Mouse (Mus musculus) liver, embryonic 12.5 days (tissue): ENCODE data around the gene Mknk1. TPM values are rescaled to one million over a fixed set of nuclear protein-coding genes. Genes with fewer than 3 reads are reported as not detected.
A peak's percentile ranks its signal among the peaks of the same experiment; 100 is the strongest.

Experiments
- ATAC-seq: fragments of 200-750 bp; cut with Nextera tagmentation; 2 replicates; pipeline ENCODE4 v1.8.0; 2017; ENCODE audit warnings: moderate number of reproducible peaks, mild to moderate bottlenecking, moderate library complexity
- H3K27ac ChIP-seq: fragments of 300-500 bp; sonication (generic); 2 replicates; pipeline ENCODE4 v1.5.1; 2016; ENCODE audit warnings: mild to moderate bottlenecking
- H3K27me3 ChIP-seq: fragments of 300-500 bp; sonication (generic); replicated peaks from 2 replicates; pipeline ENCODE4 v1.6.1; 2016; ENCODE audit warnings: mild to moderate bottlenecking, moderate library complexity
- H3K36me3 ChIP-seq: fragments of 300-500 bp; sonication (generic); 2 replicates; pipeline ENCODE4 v1.6.1; 2016; ENCODE audit warnings: mild to moderate bottlenecking, moderate library complexity
- H3K4me1 ChIP-seq: fragments of 300-500 bp; sonication (generic); 2 replicates; pipeline ENCODE4 v1.6.1; 2016
- H3K4me2 ChIP-seq: fragments of 300-500 bp; sonication (generic); 2 replicates; pipeline ENCODE4 v1.6.1; 2016; ENCODE audit warnings: mild to moderate bottlenecking, moderate library complexity
- H3K4me3 ChIP-seq: fragments of 300-500 bp; sonication (generic); 2 replicates; pipeline ENCODE4 v1.5.1; 2016; ENCODE audit warnings: mild to moderate bottlenecking, moderate library complexity
- H3K9ac ChIP-seq: fragments of 300-500 bp; sonication (generic); 2 replicates; pipeline ENCODE4 v1.6.1; 2016; ENCODE audit warnings: mild to moderate bottlenecking, moderate library complexity
- H3K9me3 ChIP-seq: fragments of 300-500 bp; sonication (generic); replicated peaks from 2 replicates; pipeline ENCODE4 v1.6.1; 2016; ENCODE audit warnings: mild to moderate bottlenecking, moderate library complexity
- WGBS: fragments of 180-500 bp; shearing (Covaris S2); methylation state at CpG from one replicate; pipeline ENCODE4 v1.1.7; 2016; ENCODE audit not compliant: insufficient replicate concordance; 5-methylcytosine and 5-hydroxymethylcytosine counted together
- polyA plus RNA-seq: library from polyadenylated mRNA; unstranded; fragments of >200 nt; fragmentation: Nextera tagmentation; extraction: Ambion mirVana; gene quantifications from 2 replicates; pipeline ENCODE4 v1.2.1, GENCODE M21; 2016

Gene Mknk1
- 45.2 and 47.2 TPM in 2 replicates for polyA plus RNA-seq

DNA sequence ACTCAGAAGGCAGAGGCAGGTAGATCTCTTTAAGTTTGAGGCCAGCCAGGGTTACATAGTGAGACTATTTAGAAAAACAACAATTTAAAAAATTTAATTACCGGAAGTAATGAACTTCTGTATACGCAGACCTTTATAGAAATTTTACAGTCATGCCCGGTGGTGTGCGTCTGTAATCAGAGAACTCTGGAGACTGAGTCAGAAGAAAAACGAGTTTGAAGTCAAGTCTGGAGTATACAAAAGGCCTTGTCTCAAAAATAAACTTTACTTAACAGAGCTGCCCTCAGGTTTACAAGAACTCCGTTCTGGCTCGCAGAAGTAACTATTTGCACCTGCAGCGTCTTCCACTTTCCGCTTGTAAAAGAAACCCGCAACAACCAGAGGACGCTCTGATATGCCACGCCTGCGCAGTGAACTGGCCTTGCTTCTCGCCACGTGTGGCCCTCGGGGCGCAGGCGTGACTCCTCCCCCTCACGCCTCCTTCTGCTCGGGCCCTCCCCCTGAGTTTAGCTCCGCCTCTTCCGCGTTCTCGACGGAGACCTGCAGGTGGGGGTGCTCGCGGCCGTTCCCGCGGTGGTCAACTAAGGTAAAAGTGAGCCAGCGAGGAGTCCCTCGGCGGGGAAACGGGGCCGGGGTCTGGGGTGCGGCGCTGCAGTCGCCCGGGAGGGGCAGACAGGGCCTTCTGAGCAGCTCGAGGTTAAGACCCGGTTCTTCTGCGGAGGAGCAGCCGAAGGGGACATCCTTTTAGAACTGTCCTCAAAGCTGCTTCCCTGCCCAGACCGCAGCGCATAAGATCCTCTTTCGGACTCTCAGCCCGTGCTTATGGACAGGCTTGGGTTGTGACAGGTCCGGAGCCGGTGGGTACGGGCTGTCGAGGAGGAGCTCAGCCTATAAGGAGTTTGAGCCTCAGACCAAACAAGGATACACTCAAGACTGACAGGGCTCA lies at the start of gene Mknk1:
Mknk1 (plus strand) TSS at position 503 of the 946 bp plus-strand sequence.
- Histone ChIP-seq H3K36me3 (peaks cover 45% of the 10 kb centered on the region), H3K27ac (peak within 1 kb of the TSS; percentile 84), H3K9ac (peak within 1 kb of the TSS; percentile 95), H3K9me3 (no peaks in the 10 kb centered on the region), H3K27me3 (no peaks in the 10 kb centered on the region), H3K4me3 (peak within 1 kb of the TSS; percentile 96), H3K4me2 (peak within 1 kb of the TSS; percentile 80), H3K4me1 (peaks cover 72% of the 10 kb centered on the region)
- 1% methylated on average over 51 of the region's 51 CpGs for WGBS
- ATAC-seq: peak; percentile 93

DNA sequence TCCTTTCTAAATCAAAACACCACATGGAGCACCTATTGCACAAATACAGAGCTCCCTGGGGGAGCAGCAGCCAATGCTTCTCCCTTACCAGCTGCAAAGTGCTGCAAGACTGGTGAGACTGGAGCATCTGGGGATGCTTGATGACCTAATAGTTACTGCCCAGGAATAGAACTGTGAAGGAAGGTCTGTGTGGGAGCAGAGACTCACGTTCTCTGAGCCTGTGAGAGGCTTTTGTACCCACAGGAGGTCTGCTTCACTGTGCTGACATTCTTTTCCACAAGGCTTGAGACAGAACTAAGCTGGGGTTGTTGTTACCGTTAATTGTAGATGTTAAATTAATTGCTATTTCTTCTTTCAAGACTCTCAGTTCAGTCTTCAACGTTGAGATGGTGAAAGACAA lies 48.1 kb upstream of the Mknk1 start:
- H3K9me3 ChIP-seq: no peaks in the 10 kb centered on the region
- no peak overlapping the region for H3K27ac ChIP-seq
- H3K4me2 ChIP-seq: no peak overlapping the region
- H3K4me3 ChIP-seq: no peak overlapping the region
- no peak for ATAC-seq
- no peaks in the 10 kb centered on the region for H3K27me3 ChIP-seq
- 87% methylated on average over 3 of the region's 3 CpGs for WGBS
- H3K9ac ChIP-seq: no peak overlapping the region
- peaks cover 70% of the 10 kb centered on the region for H3K36me3 ChIP-seq
- peaks cover 6% of the 10 kb centered on the region for H3K4me1 ChIP-seq

DNA sequence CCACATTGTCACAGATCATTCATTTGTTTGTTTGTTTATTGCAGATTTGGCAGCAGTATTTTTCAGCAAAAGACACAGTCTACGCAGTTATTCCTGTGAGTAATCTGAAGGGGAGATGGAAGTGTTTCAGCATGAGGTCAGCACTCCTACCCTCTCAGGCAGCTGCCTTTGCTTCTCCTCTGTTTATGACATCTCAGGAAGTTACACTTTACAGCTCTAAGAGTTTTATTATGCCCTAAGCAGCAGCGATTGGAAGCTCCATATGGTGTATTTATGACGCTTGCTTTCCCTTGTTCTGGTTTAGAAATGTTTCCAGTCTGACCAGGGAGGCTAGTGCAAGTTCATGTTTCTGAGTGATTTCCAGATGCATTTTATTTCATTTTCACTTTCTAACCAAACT lies 43.6 kb upstream of the Mknk1 start:
- Histone ChIP-seq H3K27me3 (no peaks in the 10 kb centered on the region), H3K4me3 (no peak overlapping the region), H3K9me3 (no peaks in the 10 kb centered on the region), H3K4me1 (no peaks in the 10 kb centered on the region), H3K36me3 (peaks cover 83% of the 10 kb centered on the region), H3K27ac (no peak overlapping the region), H3K4me2 (no peak overlapping the region), H3K9ac (no peak overlapping the region)
- no peak for ATAC-seq
- WGBS: 84% methylated on average over 3 of the region's 3 CpGs

DNA sequence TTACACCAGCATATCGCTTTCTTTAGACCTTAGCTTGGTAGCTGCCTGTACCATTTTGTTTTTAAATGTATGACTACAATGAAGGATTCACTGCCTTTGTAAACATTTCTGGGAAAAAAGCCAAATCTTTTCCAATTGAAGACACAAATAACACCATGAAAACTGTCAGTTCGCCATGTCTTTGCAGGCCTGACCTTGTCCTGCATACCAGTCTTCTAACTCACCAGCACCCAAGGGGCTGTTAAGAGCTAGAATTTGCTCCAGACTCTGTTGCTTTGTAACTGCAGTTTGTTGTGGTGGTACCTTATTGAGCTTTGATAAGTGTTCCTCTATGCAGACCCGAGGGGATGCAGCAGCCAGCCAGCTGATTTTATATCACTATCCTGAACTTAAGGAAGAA lies 39.0 kb upstream of the Mknk1 start:
- H3K27ac ChIP-seq: no peak overlapping the region
- no peak overlapping the region for H3K9ac ChIP-seq
- no peaks in the 10 kb centered on the region for H3K9me3 ChIP-seq
- WGBS: 68% methylated on average over 3 of the region's 3 CpGs
- H3K4me1 ChIP-seq: no peaks in the 10 kb centered on the region
- H3K27me3 ChIP-seq: no peaks in the 10 kb centered on the region
- H3K4me2 ChIP-seq: no peak overlapping the region
- no peak for ATAC-seq
- H3K36me3 ChIP-seq: peaks cover 69% of the 10 kb centered on the region
- no peak overlapping the region for H3K4me3 ChIP-seq

DNA sequence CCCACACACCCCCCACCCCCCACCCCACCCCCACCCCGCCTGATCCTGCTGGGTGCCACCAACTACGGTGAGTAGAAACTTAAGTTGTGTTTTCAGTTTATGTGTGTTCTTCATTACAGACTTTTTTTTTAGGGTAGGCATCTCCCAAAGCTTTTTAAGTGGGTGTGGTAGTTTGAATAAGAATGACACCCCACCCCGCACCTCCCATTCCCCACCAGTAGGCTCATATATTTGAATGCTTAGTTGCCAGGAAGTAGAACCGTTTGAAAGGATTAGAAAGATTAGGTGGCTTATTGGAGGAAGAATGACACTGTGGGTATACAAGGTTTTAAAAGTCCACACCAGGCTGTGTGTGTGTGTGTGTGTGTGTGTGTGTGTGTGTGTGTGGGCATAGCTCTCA lies 26.7 kb upstream of the Mknk1 start:
- H3K4me2 ChIP-seq: no peak overlapping the region
- H3K27me3 ChIP-seq: no peaks in the 10 kb centered on the region
- WGBS: 83% methylated on average over 4 of the region's 4 CpGs
- peaks cover 52% of the 10 kb centered on the region for H3K36me3 ChIP-seq
- no peak for ATAC-seq
- no peak overlapping the region for H3K9ac ChIP-seq
- no peaks in the 10 kb centered on the region for H3K9me3 ChIP-seq
- no peak overlapping the region for H3K27ac ChIP-seq
- H3K4me3 ChIP-seq: no peak overlapping the region
- no peaks in the 10 kb centered on the region for H3K4me1 ChIP-seq

DNA sequence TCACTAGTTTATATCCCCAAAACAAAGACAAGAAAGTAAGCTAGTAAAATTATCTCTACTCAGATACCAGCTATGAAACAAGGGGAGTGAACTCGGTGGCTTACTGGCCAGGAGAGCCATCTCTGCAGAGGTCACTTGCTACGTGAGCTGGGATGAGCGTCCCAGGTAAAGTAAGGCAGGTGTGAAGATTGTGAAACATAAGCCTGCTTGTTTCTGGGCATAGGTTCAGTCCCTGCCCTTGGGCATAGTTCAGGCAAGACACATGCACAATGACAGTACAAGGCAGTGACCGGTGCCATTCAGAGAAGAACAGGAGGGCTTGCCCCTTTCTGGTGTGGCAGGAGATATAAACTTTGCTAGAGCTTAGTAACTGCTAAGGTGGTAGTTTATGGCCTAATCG lies 23.4 kb upstream of the Mknk1 start:
- WGBS: 79% methylated on average over 5 of the region's 5 CpGs
- H3K4me3 ChIP-seq: no peak overlapping the region
- H3K4me1 ChIP-seq: 0 out of 2 replicates have a peak, but pooled peaks cover 3% of the 10 kb centered on the region
- no peak overlapping the region for H3K27ac ChIP-seq
- H3K27me3 ChIP-seq: no peaks in the 10 kb centered on the region
- no peak overlapping the region for H3K9ac ChIP-seq
- H3K36me3 ChIP-seq: peaks cover 46% of the 10 kb centered on the region
- no peak overlapping the region for H3K4me2 ChIP-seq
- no peaks in the 10 kb centered on the region for H3K9me3 ChIP-seq
- no peak for ATAC-seq

DNA sequence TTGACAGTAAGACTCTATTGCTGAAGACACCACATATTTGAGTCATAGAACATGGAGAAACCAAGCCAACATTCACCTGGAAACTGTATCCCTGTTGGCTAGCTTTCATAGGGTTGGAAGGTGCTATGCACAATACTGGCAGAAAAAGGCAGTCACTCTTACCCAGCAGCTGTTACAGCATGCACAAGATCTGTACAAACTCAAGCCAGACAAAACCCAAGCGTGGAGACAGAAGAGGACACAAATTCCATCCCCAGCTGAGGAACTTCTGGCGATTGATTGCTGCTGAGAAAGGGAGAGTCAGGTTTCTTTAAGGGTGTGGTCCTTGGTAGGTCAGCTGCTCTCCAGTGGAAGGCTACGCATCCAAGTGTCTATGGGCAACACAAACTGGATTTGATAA lies 18.8 kb upstream of the Mknk1 start:
- 55% methylated on average over 3 of the region's 3 CpGs for WGBS
- H3K9ac ChIP-seq: no peak overlapping the region
- H3K27ac ChIP-seq: no peak overlapping the region
- peaks cover 13% of the 10 kb centered on the region; the same call in 1 of the 2 replicates for H3K36me3 ChIP-seq
- no peak overlapping the region for H3K4me2 ChIP-seq
- no peak for ATAC-seq
- H3K9me3 ChIP-seq: no peaks in the 10 kb centered on the region
- H3K4me3 ChIP-seq: no peak overlapping the region
- peaks cover 43% of the 10 kb centered on the region for H3K4me1 ChIP-seq
- H3K27me3 ChIP-seq: no peaks in the 10 kb centered on the region

DNA sequence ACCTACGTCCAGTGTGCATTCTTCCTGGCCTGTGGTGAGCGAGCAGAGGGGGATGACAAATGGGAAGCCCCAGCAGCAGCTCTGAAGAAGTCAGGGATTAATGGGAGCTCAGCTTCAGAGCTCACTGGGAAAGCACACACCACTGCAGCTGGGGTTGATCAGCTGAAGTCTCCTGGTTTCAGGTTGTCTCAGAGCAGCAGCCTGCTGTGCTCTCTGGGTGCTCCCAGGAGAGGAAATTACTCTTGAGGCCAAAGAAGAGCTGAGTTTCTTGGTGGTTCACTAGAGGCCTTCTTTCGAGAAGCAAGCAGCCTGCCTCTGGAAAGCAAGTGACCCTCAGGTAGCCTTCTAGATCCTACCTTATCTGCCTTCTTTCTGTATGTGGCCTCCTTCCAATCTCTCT lies 18.1 kb upstream of the Mknk1 start:
- Histone ChIP-seq H3K27me3 (no peaks in the 10 kb centered on the region), H3K4me2 (no peak overlapping the region), H3K9ac (no peak overlapping the region), H3K9me3 (no peaks in the 10 kb centered on the region), H3K4me3 (no peak overlapping the region), H3K4me1 (peaks cover 50% of the 10 kb centered on the region), H3K36me3 (peaks cover 6% of the 10 kb centered on the region; the same call in 1 of the 2 replicates), H3K27ac (no peak overlapping the region)
- 63% methylated on average over 3 of the region's 3 CpGs for WGBS
- ATAC-seq: no peak

DNA sequence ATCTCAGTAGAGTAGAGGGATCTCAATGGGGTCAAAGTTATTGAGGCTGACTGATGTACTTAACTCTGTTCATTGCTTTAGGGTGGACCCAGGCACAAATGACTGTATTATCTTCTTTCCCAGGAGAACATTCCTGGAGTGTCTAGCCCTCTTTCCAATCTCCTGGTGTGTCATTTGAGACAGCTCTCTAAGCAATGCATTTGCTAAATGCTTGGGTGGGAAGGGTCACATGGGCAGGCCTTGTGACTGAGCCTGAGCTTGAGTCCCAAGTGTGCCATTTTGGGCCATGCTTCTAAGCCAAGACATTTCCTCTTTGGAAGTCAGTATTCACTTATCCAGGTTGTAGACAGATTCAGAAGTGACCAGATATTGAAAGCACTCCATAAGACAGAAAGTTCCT lies 17.6 kb upstream of the Mknk1 start:
- H3K4me1 ChIP-seq: peaks cover 54% of the 10 kb centered on the region
- H3K4me3 ChIP-seq: no peak overlapping the region
- H3K4me2 ChIP-seq: no peak overlapping the region
- no peaks in the 10 kb centered on the region for H3K9me3 ChIP-seq
- no peak for ATAC-seq
- H3K27me3 ChIP-seq: no peaks in the 10 kb centered on the region
- no peak overlapping the region for H3K9ac ChIP-seq
- peaks cover under 1% of the 10 kb centered on the region; the same call in 1 of the 2 replicates for H3K36me3 ChIP-seq
- no peak overlapping the region for H3K27ac ChIP-seq

DNA sequence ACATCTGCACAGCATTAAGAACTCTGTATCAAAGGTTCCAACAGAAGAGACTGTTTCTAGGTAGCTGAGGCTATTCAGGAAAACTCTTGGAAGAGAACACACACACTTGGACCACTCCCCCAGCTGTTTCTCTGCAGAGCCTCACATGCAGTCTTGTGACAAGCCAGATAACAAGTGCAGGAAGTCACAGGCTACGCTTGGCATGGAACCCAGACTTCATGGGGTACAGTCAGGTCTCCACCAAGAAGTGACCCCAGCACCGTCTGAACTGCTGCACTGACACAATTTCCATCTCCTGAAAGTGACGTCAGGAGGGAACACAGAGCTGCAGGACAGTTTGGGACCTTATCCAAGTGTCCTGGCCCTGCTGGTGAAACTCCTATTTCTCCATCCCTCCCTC lies 17.1 kb upstream of the Mknk1 start:
- H3K4me1 ChIP-seq: peaks cover 57% of the 10 kb centered on the region
- H3K36me3 ChIP-seq: no peaks in the 10 kb centered on the region; the same call in 1 of the 2 replicates
- no peak overlapping the region for H3K4me3 ChIP-seq
- no peaks in the 10 kb centered on the region for H3K9me3 ChIP-seq
- no peak overlapping the region for H3K27ac ChIP-seq
- no peaks in the 10 kb centered on the region for H3K27me3 ChIP-seq
- 35% methylated on average over 3 of the region's 3 CpGs for WGBS
- no peak overlapping the region for H3K4me2 ChIP-seq
- ATAC-seq: no peak
- no peak overlapping the region for H3K9ac ChIP-seq

DNA sequence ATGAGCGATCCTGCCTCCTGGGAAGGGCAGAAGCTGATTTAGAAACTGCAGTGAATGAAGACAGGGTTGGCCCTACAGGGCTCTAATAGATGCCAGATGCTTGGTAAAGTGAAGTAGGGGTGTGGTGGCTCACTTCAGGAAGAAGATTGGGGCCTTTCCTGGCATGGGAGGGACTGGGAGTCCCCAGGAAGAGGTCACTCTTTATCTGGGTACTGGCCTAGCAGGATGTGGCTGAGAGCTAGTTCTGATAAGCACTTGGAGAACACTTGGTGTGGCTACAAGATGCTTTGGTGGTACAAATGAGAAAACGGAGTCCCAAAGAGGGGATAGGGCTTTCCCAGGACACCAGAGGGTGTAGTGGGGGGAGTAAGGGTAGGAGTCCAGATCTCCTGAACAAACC lies 14.8 kb upstream of the Mknk1 start:
- H3K27ac ChIP-seq: peak overlapping the region; percentile 66

DNA sequence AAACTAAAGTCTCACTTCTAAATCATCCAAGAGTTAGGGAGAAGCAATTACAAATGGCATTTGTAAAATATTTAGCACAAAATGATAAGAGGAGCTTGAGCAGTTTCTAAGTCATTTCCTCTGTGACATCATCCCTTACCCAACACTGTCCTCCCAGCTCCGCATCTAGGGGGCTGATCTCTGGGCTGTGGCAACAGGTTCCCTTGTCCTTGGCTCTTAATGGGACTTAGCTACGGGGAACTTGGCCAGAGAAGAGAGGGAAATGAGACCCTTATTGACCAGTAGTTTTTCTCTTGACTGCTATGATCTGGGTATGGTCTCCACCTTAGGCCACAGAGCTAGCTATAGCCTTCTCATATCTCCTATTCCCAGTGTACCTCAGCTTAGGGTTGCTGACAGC lies 13.7 kb upstream of the Mknk1 start:
- H3K27me3 ChIP-seq: no peaks in the 10 kb centered on the region
- no peak overlapping the region for H3K9ac ChIP-seq
- 23% methylated on average over 2 of the region's 2 CpGs for WGBS
- H3K36me3 ChIP-seq: peaks cover 3% of the 10 kb centered on the region; the same call in 1 of the 2 replicates
- peak overlapping the region; percentile 66; the same call in 1 of the 2 replicates for H3K27ac ChIP-seq
- H3K4me1 ChIP-seq: peaks cover 82% of the 10 kb centered on the region
- H3K4me3 ChIP-seq: no peak overlapping the region
- no peak for ATAC-seq
- no peaks in the 10 kb centered on the region for H3K9me3 ChIP-seq
- no peak overlapping the region for H3K4me2 ChIP-seq

More for the DNA sequence above, 14.8 kb upstream of the Mknk1 start:
- Histone ChIP-seq H3K4me2 (peak overlapping the region; percentile 41), H3K27me3 (no peaks in the 10 kb centered on the region), H3K4me1 (peaks cover 73% of the 10 kb centered on the region), H3K9me3 (no peaks in the 10 kb centered on the region), H3K9ac (peak overlapping the region; percentile 29; the same call in 1 of the 2 replicates), H3K36me3 (no peaks in the 10 kb centered on the region; the same call in 1 of the 2 replicates), H3K4me3 (no peak overlapping the region)
- ATAC-seq: peak; percentile 58
- WGBS: 25% methylated on average over 2 of the region's 2 CpGs
